Comparison of ENCODE assay signal across 7 mouse cellular contexts in genomic region chr2:68784710-68785427, GRCm38 (mm10).
DNase-seq lines count a peak whose midpoint lies in the region; ATAC-seq and TF ChIP-seq lines count a peak whose summit lies in the region.

No protein-coding gene starts in this region.

- no peaks in the 10 kb centered on the region for H3K36me3 ChIP-seq in kidney, adult 2 months (ENCODE audit: control insufficient read depth, insufficient read depth, low read length)
- no peaks in the 10 kb centered on the region for H3K36me3 ChIP-seq in limb, embryonic 10.5 days
- no peaks in the 10 kb centered on the region for H3K36me3 ChIP-seq in midbrain, embryonic 14.5 days (ENCODE audit: control insufficient read depth, insufficient read depth, low read length)

- peak; percentile 73 to 74 for DNase-seq in adrenal gland, adult 18-20 months (ENCODE audit: low spot score in 2 of 2)
- peak; percentile 69 for DNase-seq in embryo, embryonic 11.5 days (ENCODE audit: low read depth, low spot score)
- peak; percentile 9 for DNase-seq in gonadal fat pad, adult 2 months (ENCODE audit: low read depth)
- peak; percentile 88 for DNase-seq in kidney, adult 2 months
- peak; percentile 83 for DNase-seq in limb, embryonic 10.5 days (ENCODE audit: low spot score)
- peak; percentile 90 for DNase-seq in midbrain, embryonic 14.5 days
- peak; percentile 34 for DNase-seq in spleen, adult 12 weeks (ENCODE audit: low spot score)

- 31% methylated on average over 5 of the region's 5 CpGs for WGBS in kidney, adult 2 months
- 37% methylated on average over 5 of the region's 5 CpGs for WGBS in limb, embryonic 10.5 days
- WGBS in midbrain, embryonic 14.5 days, result 36% methylated on average over 5 of the region's 5 CpGs

- no peaks in the 10 kb centered on the region for H3K27me3 ChIP-seq in kidney, adult 2 months (replicated peaks; ENCODE audit: control insufficient read depth, insufficient read depth, low read length)
- no peaks in the 10 kb centered on the region for H3K27me3 ChIP-seq in limb, embryonic 10.5 days (ENCODE audit: low read depth, poor library complexity, severe bottlenecking)
- H3K27me3 ChIP-seq in midbrain, embryonic 14.5 days (ENCODE audit: control insufficient read depth, insufficient read depth, low read length), result no peaks in the 10 kb centered on the region

- peak; percentile 84 for ATAC-seq in midbrain, embryonic 14.5 days (ENCODE audit: low FRiP score, low TSS enrichment)

- no peaks in the 10 kb centered on the region for H3K9me3 ChIP-seq in limb, embryonic 10.5 days (replicated peaks)
- H3K9me3 ChIP-seq in midbrain, embryonic 14.5 days (ENCODE audit: control insufficient read depth, low read length), result no peaks in the 10 kb centered on the region

- no peak for TF ChIP-seq POLR2A in kidney, adult 2 months (IDR thresholded peaks at IDR 0.05; ENCODE audit: low read depth, low read length)

- no peaks in the 10 kb centered on the region; the same call in 1 of the 2 replicates for H3K4me1 ChIP-seq in kidney, adult 2 months (ENCODE audit: control insufficient read depth, insufficient read depth, low read length)
- peaks cover 11% of the 10 kb centered on the region; the same call in 1 of the 2 replicates for H3K4me1 ChIP-seq in limb, embryonic 10.5 days
- H3K4me1 ChIP-seq in midbrain, embryonic 14.5 days (ENCODE audit: control insufficient read depth, insufficient read depth, low read length), result no peaks in the 10 kb centered on the region

- no peak overlapping the region for H3K27ac ChIP-seq in kidney, adult 2 months (ENCODE audit: insufficient read depth, low read depth, low read length)
- no peak overlapping the region for H3K27ac ChIP-seq in limb, embryonic 10.5 days
- no peak overlapping the region for H3K27ac ChIP-seq in midbrain, embryonic 14.5 days (replicated peaks; ENCODE audit: low read depth, low read length)

- H3K9ac ChIP-seq in midbrain, embryonic 14.5 days (replicated peaks; ENCODE audit: low read length), result no peak overlapping the region

- no peak overlapping the region for H3K4me3 ChIP-seq in kidney, adult 2 months (ENCODE audit: insufficient read depth, low read depth, low read length)
- H3K4me3 ChIP-seq in limb, embryonic 10.5 days, result no peak overlapping the region
- H3K4me3 ChIP-seq in midbrain, embryonic 14.5 days (replicated peaks; ENCODE audit: low read depth, low read length), result no peak overlapping the region

- H3K4me2 ChIP-seq in midbrain, embryonic 14.5 days (ENCODE audit: low read length), result no peak overlapping the region

- TF ChIP-seq CTCF in kidney, adult 2 months (conservative IDR thresholded peaks at IDR 0.05; ENCODE audit: insufficient read depth, insufficient read length, low read depth, low read length), result peak; percentile 97

Comparison
In these comparisons a context has a peak if more than half of its experiments do, and no peak if none do; other contexts are left out.
1. DNase-seq: peak in every context shown above with its lines; median percentile 90 in midbrain, embryonic 14.5 days; 88 in kidney, adult 2 months; 83 in limb, embryonic 10.5 days; 74 in adrenal gland, adult 18-20 months; 69 in embryo, embryonic 11.5 days; 34 in spleen, adult 12 weeks; 9 in gonadal fat pad, adult 2 months.